18 mouse cellular contexts compared by ENCODE assay signal in the genomic region with DNA sequence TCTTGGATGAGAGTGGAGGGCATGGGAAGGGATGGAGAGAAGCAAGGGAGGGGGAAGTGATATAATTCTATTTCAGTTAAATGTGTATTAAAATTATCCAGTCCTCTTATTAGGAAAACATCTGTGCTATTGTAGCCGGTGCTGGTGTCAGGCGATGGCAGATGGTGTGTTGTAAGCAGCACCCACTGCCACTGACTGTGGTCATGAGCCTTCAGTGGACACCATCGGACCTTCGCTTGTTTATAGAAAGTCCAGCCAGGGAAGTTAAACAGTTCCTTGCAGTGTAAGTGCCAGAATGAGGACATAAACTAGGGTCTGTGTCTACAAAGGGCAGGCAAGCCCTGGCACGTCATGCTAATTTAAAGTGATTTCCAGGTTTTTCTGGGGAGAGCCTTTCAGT.
DNase-seq lines count a peak whose midpoint lies in the region; ATAC-seq and TF ChIP-seq lines count a peak whose summit lies in the region.
"Had no signal": no experiment of that assay in that cellular context is flagged by ENCODE, and none has a peak within 500 bp of the region (broad histone marks: within the 10 kb centered on the region; RNA-seq: fewer than 3 reads in every experiment).

No protein-coding gene starts in this region.

- H3K4me3 ChIP-seq in lung, embryonic 14.5 days (ENCODE audit: low read depth, low read length), result no peak overlapping the region
- no peak overlapping the region for H3K4me3 ChIP-seq in embryonic facial prominence, embryonic 12.5 days
- no peak overlapping the region for H3K4me3 ChIP-seq in lung, postnatal 0 days (ENCODE audit: low read depth, low read length)
- H3K4me3 ChIP-seq in kidney, adult 2 months (ENCODE audit: insufficient read depth, low read depth, low read length), result no peak overlapping the region
- H3K4me3 ChIP-seq: forebrain, embryonic 15.5 days; heart, embryonic 13.5 days had no signal

- no peak overlapping the region for H3K4me2 ChIP-seq in lung, embryonic 14.5 days
- H3K4me2 ChIP-seq in embryonic facial prominence, embryonic 12.5 days (replicated peaks), result no peak overlapping the region
- H3K4me2 ChIP-seq in lung, postnatal 0 days (replicated peaks; ENCODE audit: low read depth, low read length), result no peak overlapping the region
- H3K4me2 ChIP-seq: forebrain, embryonic 15.5 days; heart, embryonic 13.5 days had no signal

- H3K36me3 ChIP-seq in lung, embryonic 14.5 days (ENCODE audit: insufficient read depth), result no peaks in the 10 kb centered on the region
- no peaks in the 10 kb centered on the region for H3K36me3 ChIP-seq in embryonic facial prominence, embryonic 12.5 days
- no peaks in the 10 kb centered on the region for H3K36me3 ChIP-seq in lung, postnatal 0 days (ENCODE audit: insufficient read depth, low read length)
- no peaks in the 10 kb centered on the region for H3K36me3 ChIP-seq in kidney, adult 2 months (ENCODE audit: control insufficient read depth, insufficient read depth, low read length)
- H3K36me3 ChIP-seq: forebrain, embryonic 15.5 days; heart, embryonic 13.5 days had no signal

- no peak for TF ChIP-seq POLR2A in kidney, adult 2 months (IDR thresholded peaks at IDR 0.05; ENCODE audit: low read depth, low read length)

- no peak overlapping the region for H3K9ac ChIP-seq in lung, embryonic 14.5 days
- H3K9ac ChIP-seq in embryonic facial prominence, embryonic 12.5 days, result no peak overlapping the region
- no peak overlapping the region for H3K9ac ChIP-seq in lung, postnatal 0 days (replicated peaks; ENCODE audit: low read depth)
- H3K9ac ChIP-seq: forebrain, embryonic 15.5 days; heart, embryonic 13.5 days had no signal

- WGBS in lung, embryonic 14.5 days, result 28% methylated on average over 5 of the region's 5 CpGs
- WGBS in embryonic facial prominence, embryonic 12.5 days, result 55% methylated on average over 5 of the region's 5 CpGs
- WGBS in lung, postnatal 0 days, result 48% methylated on average over 5 of the region's 5 CpGs
- 72% methylated on average over 5 of the region's 5 CpGs for WGBS in kidney, adult 2 months

- H3K27me3 ChIP-seq in lung, embryonic 14.5 days (ENCODE audit: insufficient read depth, low read length), result no peaks in the 10 kb centered on the region
- H3K27me3 ChIP-seq in embryonic facial prominence, embryonic 12.5 days, result no peaks in the 10 kb centered on the region
- H3K27me3 ChIP-seq in lung, postnatal 0 days (replicated peaks; ENCODE audit: insufficient read depth, low read length), result no peaks in the 10 kb centered on the region
- no peaks in the 10 kb centered on the region for H3K27me3 ChIP-seq in kidney, adult 2 months (replicated peaks; ENCODE audit: control insufficient read depth, insufficient read depth, low read length)
- H3K27me3 ChIP-seq: forebrain, embryonic 15.5 days; heart, embryonic 13.5 days had no signal

- no peak for TF ChIP-seq EP300 in lung, postnatal 0 days (IDR thresholded peaks at IDR 0.05)

- peaks cover 7% of the 10 kb centered on the region; the same call in 1 of the 2 replicates for H3K4me1 ChIP-seq in lung, embryonic 14.5 days (ENCODE audit: insufficient read depth)
- H3K4me1 ChIP-seq in embryonic facial prominence, embryonic 12.5 days, result peaks cover 24% of the 10 kb centered on the region; the same call in 1 of the 2 replicates
- H3K4me1 ChIP-seq in lung, postnatal 0 days (ENCODE audit: insufficient read depth, low read depth, low read length), result no peaks in the 10 kb centered on the region
- H3K4me1 ChIP-seq in kidney, adult 2 months (ENCODE audit: control insufficient read depth, insufficient read depth, low read length), result no peaks in the 10 kb centered on the region
- H3K4me1 ChIP-seq: heart, embryonic 13.5 days had no signal

- H3K27ac ChIP-seq in lung, embryonic 14.5 days (ENCODE audit: low read depth), result no peak overlapping the region
- 0 out of 2 replicates have a peak overlapping the region, but pooled peaks have one; percentile 23 for H3K27ac ChIP-seq in embryonic facial prominence, embryonic 12.5 days
- H3K27ac ChIP-seq in lung, postnatal 0 days (ENCODE audit: low read length), result no peak overlapping the region
- no peak overlapping the region for H3K27ac ChIP-seq in kidney, adult 2 months (ENCODE audit: insufficient read depth, low read depth, low read length)
- H3K27ac ChIP-seq: forebrain, embryonic 15.5 days; heart, embryonic 13.5 days had no signal

- H3K9me3 ChIP-seq in lung, embryonic 14.5 days (ENCODE audit: low read depth, low read length), result no peaks in the 10 kb centered on the region
- H3K9me3 ChIP-seq in embryonic facial prominence, embryonic 12.5 days, result no peaks in the 10 kb centered on the region
- no peaks in the 10 kb centered on the region for H3K9me3 ChIP-seq in lung, postnatal 0 days (ENCODE audit: low read length)
- H3K9me3 ChIP-seq: forebrain, embryonic 15.5 days; heart, embryonic 13.5 days had no signal

- no peak for TF ChIP-seq CTCF in lung, embryonic 14.5 days (IDR thresholded peaks at IDR 0.05; ENCODE audit: low read depth)
- no peak for TF ChIP-seq CTCF in lung, postnatal 0 days (IDR thresholded peaks at IDR 0.05)
- no peak for TF ChIP-seq CTCF in kidney, adult 2 months (conservative IDR thresholded peaks at IDR 0.05; ENCODE audit: insufficient read depth, insufficient read length, low read depth, low read length)

- peak; percentile 97 for ATAC-seq in lung, embryonic 14.5 days (ENCODE audit: insufficient read depth)
- ATAC-seq in embryonic facial prominence, embryonic 12.5 days (ENCODE audit: insufficient number of reproducible peaks, insufficient read depth, low FRiP score, low TSS enrichment), result no peak
- peak; percentile 79 for ATAC-seq in lung, postnatal 0 days
- ATAC-seq: activated CD4-positive, CD25-positive, alpha-beta regulatory T cell, adult 4 months; forebrain, embryonic 15.5 days; hindbrain, embryonic 16.5 days; Patski had no signal

- peak; percentile 86 for DNase-seq in lung, embryonic 14.5 days
- DNase-seq in lung, postnatal 25 days (ENCODE audit: low spot score), result no peak
- peak; percentile 61 for DNase-seq in lung, postnatal 0 days (ENCODE audit: low spot score)
- DNase-seq in lung, postnatal 4 days, result peak; percentile 9 to 67
- no peak for DNase-seq in Muller cell, postnatal 12 days (ENCODE audit: inconsistent ontology term)
- DNase-seq in kidney, adult 2 months, result no peak
- DNase-seq: adrenal gland, postnatal 14 days; cerebellum, adult 11-12 months; cerebellum, adult 9-10 months; cerebellum, postnatal 25 days; gastrocnemius, postnatal 14 days; heart, postnatal 36 days had no signal

Comparison
In these comparisons a context has a peak if more than half of its experiments do, and no peak if none do; other contexts are left out.
1. DNase-seq: peak in lung, embryonic 14.5 days (single experiment), lung, postnatal 0 days (single experiment) and lung, postnatal 4 days (2 of 2); none in lung, postnatal 25 days (single experiment), Muller cell, postnatal 12 days (single experiment) and kidney, adult 2 months (single experiment).